In the genomic region with DNA sequence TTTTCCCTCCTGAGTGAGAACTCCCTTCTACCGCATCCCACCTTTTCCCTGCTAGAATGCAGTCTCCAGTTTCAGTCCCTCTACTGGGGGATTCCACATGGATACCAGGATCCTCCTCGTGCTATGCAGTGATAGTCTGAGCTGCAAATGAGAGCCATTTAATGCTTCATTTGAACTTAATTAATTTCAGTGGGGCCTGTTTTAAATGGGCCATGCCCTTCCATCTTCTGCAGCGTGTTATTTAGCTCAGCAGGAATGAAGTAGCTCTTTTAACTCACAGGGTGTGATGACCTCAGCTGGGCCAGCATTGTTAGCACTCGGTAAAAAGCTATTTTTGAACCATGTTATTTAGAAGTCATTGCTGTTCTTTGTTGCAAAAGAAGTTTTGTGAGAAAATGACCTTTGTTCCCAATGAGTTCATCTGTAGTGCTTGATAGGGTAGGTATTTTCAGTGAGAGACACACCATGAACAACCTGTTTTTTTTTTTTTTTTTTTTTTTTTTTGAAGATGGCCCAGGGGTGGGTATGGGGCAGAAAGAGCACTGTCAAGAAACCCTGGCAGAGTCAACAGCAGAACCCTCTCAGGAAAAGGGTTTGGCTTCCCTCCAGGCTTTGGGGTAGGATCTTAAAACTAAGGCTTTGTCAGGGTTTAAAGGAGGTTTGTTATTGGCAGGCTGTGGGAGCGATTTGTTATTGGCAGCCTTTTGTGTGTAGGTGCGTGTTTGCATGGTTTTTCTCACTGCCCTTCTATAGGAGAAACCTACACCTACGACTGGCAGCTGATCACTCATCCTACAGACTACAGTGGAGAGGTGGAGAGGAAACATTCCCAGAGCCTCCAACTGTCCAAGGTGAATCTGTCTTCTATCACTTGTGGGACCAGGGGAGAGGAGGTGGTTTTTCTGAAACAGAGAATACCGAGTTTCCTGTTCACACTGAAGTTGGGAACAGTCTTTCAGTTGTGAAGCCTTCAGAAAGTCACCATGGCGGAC, we compare ENCODE assay signal across 17 mouse cellular contexts.
A peak's percentile ranks its signal among the peaks of the same experiment; 100 is the strongest.
DNase-seq lines count a peak whose midpoint lies in the region; ATAC-seq and TF ChIP-seq lines count a peak whose summit lies in the region.
"Had no signal": no experiment of that assay in that cellular context is flagged by ENCODE, and none has a peak within 500 bp of the region (broad histone marks: within the 10 kb centered on the region; RNA-seq: fewer than 3 reads in every experiment).

No protein-coding gene starts in this region.

- 58% methylated on average over 9 of the region's 9 CpGs for WGBS in heart, adult 2 months
- WGBS in heart, embryonic 10.5 days: 76% methylated on average over 9 of the region's 9 CpGs
- 61% methylated on average over 9 of the region's 9 CpGs for WGBS in kidney, embryonic 16.5 days
- WGBS in neural tube, embryonic 15.5 days: 49% methylated on average over 9 of the region's 9 CpGs

- H3K9me3 ChIP-seq in heart, embryonic 10.5 days: no peaks in the 10 kb centered on the region
- no peaks in the 10 kb centered on the region for H3K9me3 ChIP-seq in kidney, embryonic 16.5 days (ENCODE audit: low read length)
- no peaks in the 10 kb centered on the region for H3K9me3 ChIP-seq in neural tube, embryonic 15.5 days (replicated peaks)
- H3K9me3 ChIP-seq: embryonic facial prominence, embryonic 12.5 days; intestine, embryonic 15.5 days; limb, embryonic 10.5 days had no signal

- intact Hi-C loops in heart, adult 2 months (cut with DNase I): no loop called here

- TF ChIP-seq CTCF in heart, adult 2 months (IDR thresholded peaks at IDR 0.05): no peak

- H3K27me3 ChIP-seq in heart, adult 2 months (ENCODE audit: control insufficient read depth, insufficient read depth, low read length): no peaks in the 10 kb centered on the region
- H3K27me3 ChIP-seq in heart, embryonic 10.5 days (ENCODE audit: insufficient read depth, poor library complexity, severe bottlenecking): no peaks in the 10 kb centered on the region
- H3K27me3 ChIP-seq in kidney, embryonic 16.5 days (ENCODE audit: insufficient read depth, low read length): no peaks in the 10 kb centered on the region
- no peaks in the 10 kb centered on the region for H3K27me3 ChIP-seq in neural tube, embryonic 15.5 days (replicated peaks)
- H3K27me3 ChIP-seq: embryonic facial prominence, embryonic 12.5 days; heart, embryonic 12.5 days; intestine, embryonic 15.5 days had no signal

- H3K9ac ChIP-seq in heart, adult 2 months (ENCODE audit: low read depth, low read length): no peak overlapping the region
- H3K9ac ChIP-seq in kidney, embryonic 16.5 days (replicated peaks; ENCODE audit: low read length): no peak overlapping the region
- no peak overlapping the region for H3K9ac ChIP-seq in neural tube, embryonic 15.5 days (replicated peaks)
- H3K9ac ChIP-seq: embryonic facial prominence, embryonic 12.5 days; heart, embryonic 12.5 days; intestine, embryonic 15.5 days had no signal

- peak; percentile 39; the same call in 1 of the 2 replicates for ATAC-seq in kidney, embryonic 16.5 days (ENCODE audit: low FRiP score, low TSS enrichment)
- ATAC-seq in neural tube, embryonic 15.5 days (ENCODE audit: low FRiP score): peak; percentile 75; the same call in 1 of the 2 replicates
- ATAC-seq: intestine, embryonic 15.5 days had no signal

- TF ChIP-seq POLR2A in heart, adult 2 months (IDR thresholded peaks at IDR 0.05; ENCODE audit: insufficient read depth, low read depth, low read length): no peak

- peaks cover 4% of the 10 kb centered on the region for H3K4me1 ChIP-seq in heart, adult 2 months (ENCODE audit: control insufficient read depth, insufficient read depth, low read length)
- H3K4me1 ChIP-seq in heart, embryonic 10.5 days: no peaks in the 10 kb centered on the region
- H3K4me1 ChIP-seq in kidney, embryonic 16.5 days (ENCODE audit: insufficient read depth, low read length): 0 out of 2 replicates have a peak, but pooled peaks cover 2% of the 10 kb centered on the region
- H3K4me1 ChIP-seq in neural tube, embryonic 15.5 days: peaks cover 22% of the 10 kb centered on the region
- H3K4me1 ChIP-seq: embryonic facial prominence, embryonic 12.5 days; intestine, embryonic 15.5 days; limb, embryonic 10.5 days had no signal

- peaks cover 7% of the 10 kb centered on the region for H3K36me3 ChIP-seq in heart, adult 2 months (ENCODE audit: control insufficient read depth, insufficient read depth, low read length)
- peaks cover 33% of the 10 kb centered on the region for H3K36me3 ChIP-seq in heart, embryonic 10.5 days
- peaks cover 4% of the 10 kb centered on the region; the same call in 1 of the 2 replicates for H3K36me3 ChIP-seq in kidney, embryonic 16.5 days (ENCODE audit: insufficient read depth, low read length)
- H3K36me3 ChIP-seq in neural tube, embryonic 15.5 days: peaks cover 8% of the 10 kb centered on the region; the same call in 1 of the 2 replicates

- H3K79me2 ChIP-seq in heart, adult 2 months (replicated peaks; ENCODE audit: control insufficient read depth, insufficient read depth, low read length): no peaks in the 10 kb centered on the region

- no peak for DNase-seq in heart, adult 2 months
- DNase-seq in heart, embryonic 10.5 days (ENCODE audit: low spot score): no peak
- DNase-seq in kidney, adult 11 months: no peak
- DNase-seq in right cerebral cortex, adult 18-20 months: peak; percentile 41
- DNase-seq in right cerebral cortex, postnatal 36 days (ENCODE audit: low spot score in 2 of 2): no peak
- DNase-seq in cerebellum, adult 8-10 months: no peak
- DNase-seq: cerebellum, postnatal 25 days; layer of hippocampus, adult 9-11 months; lung, adult 18-20 months; spleen, adult 18-20 months had no signal

- H3K27ac ChIP-seq in heart, adult 2 months: peak overlapping the region; percentile 11; the same call in 1 of the 2 replicates
- no peak overlapping the region for H3K27ac ChIP-seq in heart, embryonic 10.5 days
- H3K27ac ChIP-seq in kidney, embryonic 16.5 days (ENCODE audit: low read length): no peak overlapping the region
- peak overlapping the region; percentile 58 for H3K27ac ChIP-seq in neural tube, embryonic 15.5 days (replicated peaks)
- H3K27ac ChIP-seq: embryonic facial prominence, embryonic 12.5 days; intestine, embryonic 15.5 days; limb, embryonic 10.5 days; macrophage had no signal

- no peak for TF ChIP-seq EP300 in heart, adult 2 months (IDR thresholded peaks at IDR 0.05; ENCODE audit: insufficient read depth, low read depth, low read length)

- no peak overlapping the region for H3K4me2 ChIP-seq in kidney, embryonic 16.5 days (replicated peaks; ENCODE audit: low read depth, low read length)
- H3K4me2 ChIP-seq in neural tube, embryonic 15.5 days: peak overlapping the region; percentile 26
- H3K4me2 ChIP-seq: embryonic facial prominence, embryonic 12.5 days; heart, embryonic 12.5 days; intestine, embryonic 15.5 days had no signal

- no peak overlapping the region for H3K4me3 ChIP-seq in heart, adult 2 months
- no peak overlapping the region for H3K4me3 ChIP-seq in heart, embryonic 10.5 days
- no peak overlapping the region for H3K4me3 ChIP-seq in kidney, embryonic 16.5 days (ENCODE audit: low read length)
- H3K4me3 ChIP-seq in neural tube, embryonic 15.5 days (replicated peaks): no peak overlapping the region
- H3K4me3 ChIP-seq: embryonic facial prominence, embryonic 12.5 days; heart, embryonic 12.5 days; intestine, embryonic 15.5 days; limb, embryonic 10.5 days had no signal

Comparison
In these comparisons a context has a peak if more than half of its experiments do, and no peak if none do; other contexts are left out.
1. H3K27ac ChIP-seq: peak in heart, adult 2 months (single experiment) and neural tube, embryonic 15.5 days (single experiment); none in heart, embryonic 10.5 days (single experiment) and kidney, embryonic 16.5 days (single experiment).